Mouse (Mus musculus): ENCODE results near the gene Gm7534. TPM values are rescaled to one million over a fixed set of nuclear protein-coding genes. Genes with fewer than 3 reads are reported as not detected.

Gene Gm7534
- not detected in 2 replicates for polyA plus RNA-seq (2015; fragmentation: Nextera tagmentation; extraction: Ambion mirVana)

DNA sequence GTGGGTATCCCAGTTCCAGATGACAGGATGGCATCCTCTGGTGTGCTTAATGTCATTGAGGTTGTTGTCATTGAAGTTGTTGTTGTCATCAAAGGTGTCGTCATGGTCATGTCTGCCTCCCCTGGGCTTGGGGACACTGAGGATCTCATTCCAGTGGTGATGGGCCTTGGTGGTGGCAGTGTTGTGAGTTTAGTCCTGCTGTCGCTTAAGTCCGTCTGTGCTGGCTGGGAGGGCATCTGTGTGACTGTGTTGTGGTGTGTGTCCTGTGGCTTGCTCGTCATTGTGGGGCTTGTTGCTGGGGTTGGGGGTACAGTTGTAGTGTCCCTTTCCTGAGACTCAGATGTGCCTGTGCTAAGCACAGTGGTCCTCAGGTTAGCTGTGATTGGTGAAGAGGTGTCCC lies at the start of gene Gm7534:
Gene Gm7534 (minus strand): TSS at position 101 of the 400 bp plus-strand sequence.
- no peak within 1 kb of the TSS for H3K9ac ChIP-seq (ENCODE audit: low read depth, low read length)
- no peaks in the 10 kb centered on the region for H3K27me3 ChIP-seq (replicated peaks; ENCODE audit: control insufficient read depth, insufficient read depth, low read length)
- H3K36me3 ChIP-seq (ENCODE audit: control insufficient read depth, insufficient read depth, low read length): no peaks in the 10 kb centered on the region
- H3K9me3 ChIP-seq (ENCODE audit: control insufficient read depth, low read length): no peaks in the 10 kb centered on the region
- no peak within 1 kb of the TSS for H3K4me2 ChIP-seq (ENCODE audit: low read depth, low read length)
- 84% methylated on average over 4 of the region's 4 CpGs for WGBS
- no peaks in the 10 kb centered on the region for H3K4me1 ChIP-seq (ENCODE audit: control insufficient read depth, insufficient read depth, low read length)
- ATAC-seq: no peak
- H3K27ac ChIP-seq (ENCODE audit: low read length): no peak within 1 kb of the TSS
- H3K4me3 ChIP-seq (ENCODE audit: low read length): no peak within 1 kb of the TSS

DNA sequence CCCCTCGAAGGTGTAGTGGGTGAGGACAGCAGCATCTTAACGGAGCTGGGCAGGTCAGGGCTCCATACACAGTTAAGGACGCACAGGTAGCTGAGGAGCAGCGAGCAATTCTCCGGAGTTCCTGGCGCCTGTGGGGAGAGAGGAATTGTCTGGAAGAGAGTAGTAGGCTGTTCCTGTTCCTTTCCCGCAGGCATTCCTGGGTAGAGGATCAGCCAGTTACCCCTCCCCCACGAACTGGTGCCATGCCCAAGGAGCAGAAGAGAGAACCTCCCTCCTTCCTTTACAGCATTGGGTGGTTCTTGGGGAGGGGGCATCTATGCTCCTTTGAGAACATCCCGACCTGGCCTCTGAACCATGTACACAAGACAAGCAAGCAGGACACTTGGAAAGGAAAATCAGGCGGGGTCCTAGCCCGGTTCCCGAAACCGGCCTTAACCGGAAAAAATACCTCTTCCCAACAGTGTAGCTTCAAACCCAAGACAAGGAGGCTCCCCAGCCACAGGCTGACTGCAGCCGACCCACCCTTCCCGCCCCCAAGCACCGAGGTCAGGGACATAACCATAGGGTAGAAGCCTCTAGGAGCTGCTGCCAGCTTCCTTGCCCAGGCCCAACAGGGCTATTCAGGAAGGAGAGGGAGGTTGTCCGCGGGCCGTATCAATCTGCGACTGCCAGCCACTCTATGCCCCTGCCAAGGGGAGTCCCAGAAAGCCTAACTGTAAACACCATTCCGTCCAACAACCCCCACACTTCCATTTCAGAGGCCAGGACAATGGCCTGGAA lies 49.5 kb upstream of the Gm7534 start:
- no peaks in the 10 kb centered on the region for H3K9me3 ChIP-seq (ENCODE audit: control insufficient read depth, low read length)
- WGBS: 10% methylated on average over 22 of the region's 22 CpGs
- no peaks in the 10 kb centered on the region for H3K36me3 ChIP-seq (ENCODE audit: control insufficient read depth, insufficient read depth, low read length)
- peak overlapping the region; percentile 92 for H3K4me2 ChIP-seq (ENCODE audit: low read depth, low read length)
- H3K27me3 ChIP-seq (replicated peaks; ENCODE audit: control insufficient read depth, insufficient read depth, low read length): peaks cover 47% of the 10 kb centered on the region
- H3K27ac ChIP-seq (ENCODE audit: low read length): no peak overlapping the region
- peak overlapping the region; percentile 51 for H3K4me3 ChIP-seq (ENCODE audit: low read length)
- peak overlapping the region; percentile 64; the same call in 1 of the 2 replicates for H3K9ac ChIP-seq (ENCODE audit: low read depth, low read length)
- peaks cover 42% of the 10 kb centered on the region for H3K4me1 ChIP-seq (ENCODE audit: control insufficient read depth, insufficient read depth, low read length)
- ATAC-seq: no peak

GRCm38 (mm10) chr4:134251241-134252130 lies 48.7 kb upstream of the Gm7534 start:
- H3K27me3 ChIP-seq (replicated peaks; ENCODE audit: control insufficient read depth, insufficient read depth, low read length): peaks cover 49% of the 10 kb centered on the region
- H3K27ac ChIP-seq (ENCODE audit: low read length): no peak overlapping the region
- H3K9me3 ChIP-seq (ENCODE audit: control insufficient read depth, low read length): no peaks in the 10 kb centered on the region
- H3K9ac ChIP-seq (ENCODE audit: low read depth, low read length): peak overlapping the region; percentile 64
- peak overlapping the region; percentile 92 for H3K4me2 ChIP-seq (ENCODE audit: low read depth, low read length)
- no peaks in the 10 kb centered on the region for H3K36me3 ChIP-seq (ENCODE audit: control insufficient read depth, insufficient read depth, low read length)
- peak overlapping the region; percentile 51 for H3K4me3 ChIP-seq (ENCODE audit: low read length)
- under 1% methylated on average over 91 of the region's 91 CpGs for WGBS
- peak; percentile 17 for ATAC-seq
- H3K4me1 ChIP-seq (ENCODE audit: control insufficient read depth, insufficient read depth, low read length): peaks cover 42% of the 10 kb centered on the region

DNA sequence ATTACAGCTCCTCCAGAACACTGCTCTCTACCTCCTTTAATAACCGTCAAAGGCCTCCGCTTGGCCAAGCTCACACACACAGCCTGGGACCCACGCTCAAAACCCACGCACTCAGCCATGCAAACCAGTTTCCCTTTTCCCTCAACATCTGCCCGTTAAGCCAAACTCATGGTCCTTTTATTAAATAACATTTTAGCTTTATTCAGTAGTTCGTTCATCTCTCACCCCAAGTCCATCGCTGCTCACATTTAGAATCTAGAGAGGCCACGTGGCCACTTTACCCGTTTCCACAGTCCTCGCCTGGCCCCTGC lies 48.1 kb upstream of the Gm7534 start:
- Histone ChIP-seq H3K4me3 (ENCODE audit: low read length) (peak overlapping the region; percentile 51), H3K27ac (ENCODE audit: low read length) (no peak overlapping the region), H3K36me3 (ENCODE audit: control insufficient read depth, insufficient read depth, low read length) (no peaks in the 10 kb centered on the region), H3K27me3 (replicated peaks; ENCODE audit: control insufficient read depth, insufficient read depth, low read length) (peaks cover 51% of the 10 kb centered on the region), H3K4me1 (ENCODE audit: control insufficient read depth, insufficient read depth, low read length) (peaks cover 37% of the 10 kb centered on the region), H3K4me2 (ENCODE audit: low read depth, low read length) (peak overlapping the region; percentile 92), H3K9me3 (ENCODE audit: control insufficient read depth, low read length) (no peaks in the 10 kb centered on the region), H3K9ac (ENCODE audit: low read depth, low read length) (peak overlapping the region; percentile 64; the same call in 1 of the 2 replicates)
- no peak for ATAC-seq
- WGBS: 22% methylated on average over 10 of the region's 10 CpGs

DNA sequence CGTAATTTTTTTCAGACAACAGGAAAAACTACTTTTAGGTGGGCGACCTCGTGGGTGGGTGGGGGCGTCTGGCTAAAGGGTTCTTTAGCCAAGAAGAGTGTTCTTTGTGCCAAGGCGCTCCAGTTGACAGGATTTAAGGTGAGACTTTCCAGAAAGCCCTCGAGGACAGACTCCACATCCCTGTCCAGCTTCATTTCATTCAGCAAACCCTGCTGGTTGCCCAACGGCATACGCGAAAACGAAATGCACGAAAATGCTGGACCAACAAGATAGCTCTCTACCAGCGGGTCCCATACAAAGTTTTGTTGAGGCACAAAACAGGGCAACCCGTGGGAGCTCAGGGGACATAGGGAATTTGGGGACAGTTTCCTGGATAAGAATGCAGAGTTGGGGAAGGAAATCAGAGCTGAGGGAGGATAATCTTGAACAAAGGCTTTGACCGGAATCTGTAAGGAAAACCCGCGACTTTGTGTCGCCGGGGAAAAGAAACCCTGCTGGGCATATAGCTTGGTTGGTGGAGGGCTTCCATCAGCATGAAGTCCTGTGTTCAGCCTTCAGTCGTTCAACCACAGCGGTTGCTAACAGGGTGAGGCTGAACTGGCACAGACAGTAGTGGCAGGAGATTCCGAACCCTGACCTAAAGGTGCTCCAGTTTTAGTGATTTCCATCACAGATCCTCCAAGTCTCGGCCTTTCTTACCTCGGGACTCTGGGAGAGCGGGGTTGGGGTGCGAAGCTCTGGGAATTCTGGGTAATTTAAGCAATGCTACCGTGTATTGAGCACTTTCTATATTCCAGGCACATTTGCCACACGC lies 47.5 kb upstream of the Gm7534 start:
- Histone ChIP-seq H3K27ac (ENCODE audit: low read length) (no peak overlapping the region), H3K9ac (ENCODE audit: low read depth, low read length) (peak overlapping the region; percentile 64; the same call in 1 of the 2 replicates), H3K4me1 (ENCODE audit: control insufficient read depth, insufficient read depth, low read length) (peaks cover 35% of the 10 kb centered on the region), H3K36me3 (ENCODE audit: control insufficient read depth, insufficient read depth, low read length) (no peaks in the 10 kb centered on the region), H3K27me3 (replicated peaks; ENCODE audit: control insufficient read depth, insufficient read depth, low read length) (peaks cover 51% of the 10 kb centered on the region), H3K4me3 (ENCODE audit: low read length) (peak overlapping the region; percentile 51), H3K4me2 (ENCODE audit: low read depth, low read length) (peak overlapping the region; percentile 92), H3K9me3 (ENCODE audit: control insufficient read depth, low read length) (no peaks in the 10 kb centered on the region)
- whole genome bisulfite sequencing: 22% methylated on average over 27 of the region's 27 CpGs
- ATAC-seq: no peak

- H3K4me1 ChIP-seq (ENCODE audit: control insufficient read depth, insufficient read depth, low read length): peaks cover 38% of the 10 kb centered on the region
- no peaks in the 10 kb centered on the region for H3K36me3 ChIP-seq (ENCODE audit: control insufficient read depth, insufficient read depth, low read length)
- peak overlapping the region; percentile 75 for H3K4me2 ChIP-seq (ENCODE audit: low read depth, low read length)
- peak overlapping the region; percentile 45 for H3K4me3 ChIP-seq (ENCODE audit: low read length)
- WGBS: under 1% methylated on average over 30 of the region's 30 CpGs
- ATAC-seq: peak; percentile 38; the same call in 1 of the 2 replicates
- H3K27me3 ChIP-seq (replicated peaks; ENCODE audit: control insufficient read depth, insufficient read depth, low read length): peaks cover 51% of the 10 kb centered on the region
- peak overlapping the region; percentile 54 for H3K9ac ChIP-seq (ENCODE audit: low read depth, low read length)
- no peaks in the 10 kb centered on the region for H3K9me3 ChIP-seq (ENCODE audit: control insufficient read depth, low read length)
- H3K27ac ChIP-seq (ENCODE audit: low read length): no peak overlapping the region
These were observed 46.8 kb upstream of the Gm7534 start for GRCm38 (mm10) chr4:134249651-134250050.

- 70% methylated on average over 7 of the region's 7 CpGs for WGBS
- peak within 1 kb of the TSS; percentile 26; the same call in 1 of the 2 replicates for H3K9ac ChIP-seq (ENCODE audit: low read depth, low read length)
These were observed 44.0 kb upstream of the Gm7534 start, which contains the start of gene Gm30191 for GRCm38 (mm10) chr4:134246719-134247258. Gm30191 (plus strand) TSS chr4:134246935.

DNA sequence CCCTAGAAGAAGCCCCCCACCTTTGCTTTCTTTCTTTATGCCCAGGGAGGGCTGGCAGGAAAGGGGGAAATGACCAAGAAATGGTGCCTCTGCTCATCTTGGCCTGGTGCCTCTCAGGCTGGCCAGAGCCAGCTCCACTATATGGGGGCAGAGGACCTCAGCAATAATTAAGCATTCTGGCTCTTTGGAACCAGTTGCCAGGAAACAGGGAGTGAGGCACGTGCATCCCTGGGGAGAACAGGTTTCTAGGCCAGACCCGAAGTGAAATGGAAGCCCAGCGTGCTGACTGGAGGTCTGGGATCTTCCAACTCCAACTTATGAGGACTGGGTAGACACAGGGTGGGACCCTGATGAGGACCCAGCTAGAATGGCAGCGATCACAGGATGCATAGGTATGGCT lies 43.5 kb upstream of the Gm7534 start:
- peaks cover 24% of the 10 kb centered on the region for H3K4me1 ChIP-seq (ENCODE audit: control insufficient read depth, insufficient read depth, low read length)
- no peak for ATAC-seq
- peaks cover 26% of the 10 kb centered on the region for H3K27me3 ChIP-seq (replicated peaks; ENCODE audit: control insufficient read depth, insufficient read depth, low read length)
- no peak overlapping the region for H3K9ac ChIP-seq (ENCODE audit: low read depth, low read length)
- no peak overlapping the region for H3K27ac ChIP-seq (ENCODE audit: low read length)
- H3K9me3 ChIP-seq (ENCODE audit: control insufficient read depth, low read length): no peaks in the 10 kb centered on the region
- 45% methylated on average over 4 of the region's 4 CpGs for WGBS
- no peaks in the 10 kb centered on the region for H3K36me3 ChIP-seq (ENCODE audit: control insufficient read depth, insufficient read depth, low read length)
- no peak overlapping the region for H3K4me2 ChIP-seq (ENCODE audit: low read depth, low read length)
- H3K4me3 ChIP-seq (ENCODE audit: low read length): no peak overlapping the region

More at GRCm38 (mm10) chr4:134246719-134247258, 44.0 kb upstream of the Gm7534 start, which contains the start of gene Gm30191:
- peak within 1 kb of the TSS; percentile 63 for H3K4me3 ChIP-seq (ENCODE audit: low read length)
- peak within 1 kb of the TSS; percentile 84 for H3K4me2 ChIP-seq (ENCODE audit: low read depth, low read length)
- no peaks in the 10 kb centered on the region for H3K36me3 ChIP-seq (ENCODE audit: control insufficient read depth, insufficient read depth, low read length)
- H3K4me1 ChIP-seq (ENCODE audit: control insufficient read depth, insufficient read depth, low read length): peaks cover 28% of the 10 kb centered on the region
- peaks cover 31% of the 10 kb centered on the region for H3K27me3 ChIP-seq (replicated peaks; ENCODE audit: control insufficient read depth, insufficient read depth, low read length)
- no peaks in the 10 kb centered on the region for H3K9me3 ChIP-seq (ENCODE audit: control insufficient read depth, low read length)
- ATAC-seq: no peak
- no peak within 1 kb of the TSS for H3K27ac ChIP-seq (ENCODE audit: low read length)
